Mouse (Mus musculus) cerebellum, postnatal 14 days (tissue): Measurements from ENCODE around the gene Ulk4.

ENCODE experiments used
- DNase-seq, 2 experiments: peaks; one replicate each; pipeline ENCODE4 v3.0.0; 2021; ENCODE audit warnings: mixed read lengths in 2 of 2

Gene Ulk4

DNA sequence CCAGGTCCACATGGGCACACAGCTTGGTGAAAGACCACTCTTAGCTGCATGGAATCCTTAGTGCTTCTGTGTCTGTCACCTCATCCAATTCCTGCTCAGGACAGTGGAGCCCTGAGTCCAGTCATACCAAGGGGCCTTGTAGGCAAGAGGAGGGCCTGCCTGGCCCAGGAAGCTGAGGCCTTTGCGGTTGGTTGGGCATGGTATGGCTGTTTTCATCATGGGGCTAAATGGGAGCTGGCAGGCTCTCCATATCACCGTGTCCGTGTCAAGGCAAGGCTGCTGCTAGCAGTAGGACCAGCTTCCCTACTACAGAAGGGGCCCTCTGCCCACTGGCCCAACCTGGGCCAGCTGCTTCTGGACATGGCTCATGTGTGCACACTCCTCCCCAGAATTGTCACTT, 313.3 kb downstream of the Ulk4 start:
- no peak for DNase-seq

DNA sequence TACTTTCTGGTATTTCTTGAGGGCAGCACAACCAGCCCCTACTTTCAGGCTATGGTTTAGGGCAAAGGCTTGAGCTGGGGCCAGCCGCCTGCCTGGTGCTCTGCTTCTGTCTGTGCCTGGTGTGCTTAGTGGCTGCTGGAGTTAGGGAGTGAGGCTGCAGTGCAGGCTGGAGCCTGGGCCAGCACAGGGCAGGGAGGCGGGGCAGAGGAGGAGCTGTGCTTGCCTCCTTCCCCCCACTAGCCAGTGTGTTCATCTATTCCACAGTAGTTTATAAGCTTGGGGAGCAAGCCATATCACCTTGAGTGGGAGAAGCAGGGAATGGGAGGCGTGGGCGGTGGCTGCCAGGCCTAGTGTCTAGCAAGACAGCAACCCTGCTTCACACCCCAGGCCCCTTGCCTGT, 313.9 kb downstream of the Ulk4 start:
- DNase-seq: no peak

GRCm38 (mm10) chr9:120961969-120962700, 314.9 kb downstream of the Ulk4 start:
- no peak for DNase-seq

GRCm38 (mm10) chr9:120961466-120961865, 315.5 kb downstream of the Ulk4 start:
- DNase-seq: no peak

GRCm38 (mm10) chr9:120960611-120961010, 316.4 kb downstream of the Ulk4 start:
- DNase-seq: no peak

DNA sequence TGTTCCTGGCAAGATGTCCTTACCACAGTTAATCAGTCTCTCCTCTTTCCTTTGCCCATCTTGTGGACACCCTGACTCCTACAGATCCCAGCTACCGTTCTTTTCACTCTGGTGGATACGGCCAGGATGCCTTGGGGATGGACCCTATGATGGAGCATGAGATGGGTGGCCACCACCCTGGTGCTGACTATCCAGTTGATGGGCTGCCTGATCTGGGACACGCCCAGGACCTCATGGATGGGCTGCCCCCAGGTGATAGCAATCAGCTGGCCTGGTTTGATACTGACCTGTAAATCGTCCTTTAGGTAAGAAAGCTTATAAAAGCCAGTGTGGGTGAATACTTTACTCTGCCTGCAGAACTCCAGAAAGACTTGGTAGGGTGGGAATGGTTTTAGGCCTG, 317.8 kb downstream of the Ulk4 start:
- no peak for DNase-seq

GRCm38 (mm10) chr9:120958560-120958959, 318.4 kb downstream of the Ulk4 start:
- peak; percentile 49 to 50 for DNase-seq

DNA sequence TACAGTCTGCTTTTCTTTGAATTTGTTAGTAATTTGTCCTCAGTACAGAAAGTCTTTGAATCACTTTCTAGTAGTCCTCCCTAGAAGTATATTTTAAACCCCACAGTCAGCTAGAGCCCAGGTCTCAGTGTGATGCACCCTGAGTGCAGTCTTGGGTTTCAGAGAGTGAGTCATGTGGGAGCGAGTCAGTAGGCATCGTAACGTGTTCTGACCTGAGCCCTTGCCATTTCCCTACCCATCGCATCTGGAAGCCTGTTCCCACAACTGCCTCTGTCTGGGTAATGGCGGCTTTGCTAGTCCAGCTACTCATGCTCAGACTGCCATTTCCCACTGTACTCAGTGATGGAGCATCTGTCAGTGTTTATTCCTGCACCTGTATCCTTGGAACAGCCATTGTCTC, 318.9 kb downstream of the Ulk4 start:
- DNase-seq: no peak

- DNase-seq: no peak
Measured at GRCm38 (mm10) chr9:120951947-120952346, 325.1 kb downstream of the Ulk4 start.

- DNase-seq: no peak
Measured at GRCm38 (mm10) chr9:120950761-120951160, 326.2 kb downstream of the Ulk4 start.

GRCm38 (mm10) chr9:120948832-120949231, 328.2 kb downstream of the Ulk4 start:
- no peak for DNase-seq

GRCm38 (mm10) chr9:120946131-120946530, 330.9 kb downstream of the Ulk4 start:
- DNase-seq: no peak

GRCm38 (mm10) chr9:120944211-120944610, 332.8 kb downstream of the Ulk4 start:
- no peak for DNase-seq

- no peak for DNase-seq
Measured at GRCm38 (mm10) chr9:120943757-120944156, 333.2 kb downstream of the Ulk4 start.

GRCm38 (mm10) chr9:120940858-120941257, 336.1 kb downstream of the Ulk4 start:
- DNase-seq: no peak

DNA sequence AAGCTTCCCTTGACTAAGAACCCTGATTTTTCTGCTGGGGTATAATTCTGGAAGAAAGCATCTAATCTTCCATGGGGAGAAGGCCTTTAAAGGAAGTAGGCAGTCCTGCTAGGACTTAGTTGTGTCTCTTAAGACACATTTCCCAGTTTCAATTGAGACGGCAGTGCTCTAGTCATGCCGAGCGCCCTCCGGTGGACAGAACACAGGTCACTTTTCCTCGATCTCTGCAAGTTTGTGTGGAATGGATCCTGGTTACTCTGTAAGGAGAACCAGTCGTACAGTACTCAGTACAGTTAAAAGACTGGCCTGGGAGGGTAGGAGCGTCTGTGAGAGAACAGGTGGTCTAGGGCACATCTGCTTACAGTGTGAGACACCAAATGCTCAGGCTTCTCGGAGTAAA, 340.6 kb downstream of the Ulk4 start:
- peak; percentile 84 to 89 for DNase-seq

DNA sequence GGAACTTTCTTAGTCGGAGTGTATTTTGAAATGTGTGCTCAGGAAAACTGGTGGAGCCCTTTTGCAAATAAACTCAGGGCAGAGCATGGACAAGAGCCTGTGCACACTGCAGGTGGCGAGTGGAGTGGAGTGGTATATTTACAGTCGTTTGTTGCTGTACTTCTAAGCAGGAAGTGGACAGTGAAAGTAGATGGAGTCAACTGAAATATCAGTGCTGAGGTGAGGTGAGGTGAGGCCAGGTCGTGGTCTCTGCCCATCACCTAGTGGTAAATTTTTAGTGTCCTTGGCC, 341.4 kb downstream of the Ulk4 start:
- DNase-seq: no peak

GRCm38 (mm10) chr9:120934821-120935633, 342.0 kb downstream of the Ulk4 start:
- no peak for DNase-seq

- peak; percentile 50 to 59 for DNase-seq
Measured at GRCm38 (mm10) chr9:120933886-120934758, 342.9 kb downstream of the Ulk4 start.

DNA sequence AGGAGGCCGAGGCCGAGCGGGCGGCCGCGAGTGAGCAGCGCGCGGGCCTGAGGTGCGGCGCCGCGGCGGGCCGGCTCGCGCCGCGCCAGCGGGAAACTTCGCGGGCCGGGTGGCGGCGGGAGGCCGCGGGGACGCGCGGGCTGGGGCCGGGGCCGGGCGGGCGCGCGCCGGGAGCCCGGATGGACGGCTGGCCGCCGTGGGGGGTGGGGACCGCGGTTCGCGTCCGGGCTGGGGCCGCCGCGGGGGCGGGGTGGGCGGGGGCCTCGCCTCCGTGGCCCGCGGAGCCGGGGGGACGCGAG, 343.5 kb downstream of the Ulk4 start:
- DNase-seq: peak in 1 of 2 experiments; percentile 73

GRCm38 (mm10) chr9:120932797-120933586, 344.0 kb downstream of the Ulk4 start:
- peak; percentile 99 for DNase-seq

- peak; percentile 19 to 32 for DNase-seq
Measured at GRCm38 (mm10) chr9:120932371-120932770, 344.6 kb downstream of the Ulk4 start.

- no peak for DNase-seq
Measured at GRCm38 (mm10) chr9:120930811-120931210, 346.2 kb downstream of the Ulk4 start.
